Mouse (Mus musculus) embryonic facial prominence, embryonic 11.5 days (tissue): ENCODE measurements at regions not wholly inside any gene's neighbourhood (a gene's known extent, or its start where the extent isn't known, plus 50 kb on each side); places are given as distances from the start of the nearest gene placed in this dataset.

Experiments
- ATAC-seq: fragments of 200-750 bp; cut with Nextera tagmentation; replicated peaks from 2 replicates; pipeline ENCODE4 v1.8.0; 2017; ENCODE audit warnings: low read depth; ENCODE audit not compliant: insufficient number of reproducible peaks, low FRiP score, low TSS enrichment
- DNase-seq: peaks from one replicate; pipeline ENCODE4 v3.0.0-alpha.2; 2015; ENCODE audit warnings: low spot score
- H3K27ac ChIP-seq: fragments of 300-500 bp; sonication (generic); replicated peaks from 2 replicates; pipeline ENCODE4 v1.5.1; 2014; ENCODE audit warnings: mild to moderate bottlenecking, low read depth, low read length, control low read depth
- H3K27me3 ChIP-seq: fragments of 300-500 bp; sonication (generic); 2 replicates; pipeline ENCODE4 v1.6.1; 2014; ENCODE audit warnings: mild to moderate bottlenecking, low read length, moderate library complexity, mixed read lengths; ENCODE audit not compliant: control insufficient read depth, insufficient read depth
- H3K36me3 ChIP-seq: fragments of 300-500 bp; sonication (generic); replicated peaks from 2 replicates; pipeline ENCODE4 v1.6.1; 2014; ENCODE audit warnings: low read depth, mild to moderate bottlenecking, low read length, moderate library complexity, mixed read lengths; ENCODE audit not compliant: control insufficient read depth, insufficient read depth
- H3K4me1 ChIP-seq: fragments of 300-500 bp; sonication (generic); 2 replicates; pipeline ENCODE4 v1.6.1; 2014; ENCODE audit warnings: low read length, mixed read lengths; ENCODE audit not compliant: control insufficient read depth, insufficient read depth
- H3K4me2 ChIP-seq: fragments of 300-500 bp; sonication (generic); 2 replicates; pipeline ENCODE4 v1.6.1; 2014; ENCODE audit warnings: low read depth, mild to moderate bottlenecking, control low read depth, low read length, moderate library complexity
- H3K4me3 ChIP-seq: fragments of 300-500 bp; sonication (generic); 2 replicates; pipeline ENCODE4 v1.5.1; 2014; ENCODE audit warnings: low read depth, low read length, control low read depth
- H3K9ac ChIP-seq: fragments of 300-500 bp; sonication (generic); replicated peaks from 2 replicates; pipeline ENCODE4 v1.6.1; 2014; ENCODE audit warnings: mild to moderate bottlenecking, control low read depth, low read length
- H3K9me3 ChIP-seq: fragments of 300-500 bp; sonication (generic); replicated peaks from 2 replicates; pipeline ENCODE4 v1.6.1; 2016; ENCODE audit warnings: mild to moderate bottlenecking, low read length, inconsistent platforms, mixed read lengths; ENCODE audit not compliant: control insufficient read depth
- WGBS: fragments of 180-500 bp; shearing (Covaris S2); extraction: QIAGEN DNeasy Blood & Tissue Kit; methylation state at CpG from one replicate; pipeline ENCODE4 v1.1.7; 2014; 5-methylcytosine and 5-hydroxymethylcytosine counted together

- no peak for DNase-seq
- no peak overlapping the region for H3K9ac ChIP-seq
- 79% methylated on average over 1 of the region's 1 CpGs for WGBS
- no peak overlapping the region for H3K4me2 ChIP-seq
- no peaks in the 10 kb centered on the region for H3K27me3 ChIP-seq
- no peaks in the 10 kb centered on the region for H3K4me1 ChIP-seq
- no peak overlapping the region for H3K27ac ChIP-seq
- no peak overlapping the region for H3K4me3 ChIP-seq
- H3K36me3 ChIP-seq, result no peaks in the 10 kb centered on the region
- H3K9me3 ChIP-seq, result no peaks in the 10 kb centered on the region
- no peak for ATAC-seq
These were observed 136.5 kb upstream of the Dap start for GRCm38 (mm10) chr15:31087607-31088006.

DNA sequence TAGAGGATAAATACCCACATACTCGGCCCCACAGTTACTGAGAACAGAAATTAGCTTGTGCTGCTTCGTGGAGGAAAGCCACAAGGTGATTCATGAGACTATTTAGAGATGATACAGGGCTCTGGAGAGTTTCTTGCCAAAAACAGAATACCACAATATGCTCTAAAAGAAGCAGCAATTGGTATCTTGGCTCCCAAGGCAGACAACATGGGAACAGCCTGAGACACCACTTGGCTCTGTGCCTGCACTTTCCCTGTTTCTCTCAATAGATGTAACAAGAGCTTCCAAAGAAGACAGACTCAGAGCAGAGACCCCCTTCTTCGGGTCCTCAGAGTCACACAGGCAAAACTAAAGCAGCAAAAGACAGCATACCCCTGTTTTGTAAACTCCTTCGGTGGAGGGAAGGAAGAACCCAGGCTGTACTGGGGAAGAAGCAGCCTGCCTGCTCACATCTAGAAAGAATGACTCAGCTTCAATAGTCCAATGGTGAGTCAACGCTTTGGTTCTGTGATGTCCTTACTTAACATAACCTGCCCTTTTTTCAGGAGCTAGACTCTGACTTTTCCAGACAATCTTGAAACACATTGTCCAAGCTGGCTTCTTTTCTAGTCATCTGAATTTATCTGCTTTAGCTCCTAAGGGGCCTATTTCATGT is 132.1 kb upstream of the Dap start:
- no peaks in the 10 kb centered on the region for H3K9me3 ChIP-seq
- no peak for ATAC-seq
- H3K27ac ChIP-seq, result no peak overlapping the region
- no peaks in the 10 kb centered on the region for H3K27me3 ChIP-seq
- H3K4me2 ChIP-seq, result no peak overlapping the region
- 85% methylated on average over 5 of the region's 5 CpGs for WGBS
- H3K36me3 ChIP-seq, result no peaks in the 10 kb centered on the region
- DNase-seq, result no peak
- no peaks in the 10 kb centered on the region for H3K4me1 ChIP-seq
- H3K9ac ChIP-seq, result no peak overlapping the region
- H3K4me3 ChIP-seq, result no peak overlapping the region

DNA sequence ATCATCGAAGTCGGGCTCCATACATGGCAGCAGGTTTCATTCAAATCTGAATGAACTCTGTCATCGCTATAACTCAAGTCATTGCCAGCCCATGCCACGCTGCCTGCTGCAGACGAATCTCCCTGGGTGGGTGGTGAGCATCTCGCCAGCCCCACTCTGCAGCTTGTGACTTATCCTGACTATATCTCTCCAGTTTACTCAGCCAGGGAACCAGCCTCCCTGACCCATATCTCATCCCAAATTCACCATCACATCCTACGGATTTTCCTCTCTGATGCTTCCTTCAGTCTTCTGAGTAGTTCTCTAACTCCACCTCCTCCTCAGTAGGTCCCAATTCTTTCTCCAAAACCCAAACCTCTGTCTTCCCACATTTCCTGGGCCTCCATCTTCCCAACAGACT is 127.9 kb upstream of the Dap start:
- H3K4me1 ChIP-seq, result no peaks in the 10 kb centered on the region
- no peak for ATAC-seq
- H3K36me3 ChIP-seq, result no peaks in the 10 kb centered on the region
- no peak overlapping the region for H3K4me2 ChIP-seq
- DNase-seq, result no peak
- H3K4me3 ChIP-seq, result no peak overlapping the region
- H3K27me3 ChIP-seq, result no peaks in the 10 kb centered on the region
- no peak overlapping the region for H3K9ac ChIP-seq
- no peak overlapping the region for H3K27ac ChIP-seq
- no peaks in the 10 kb centered on the region for H3K9me3 ChIP-seq
- 90% methylated on average over 7 of the region's 7 CpGs for WGBS

- Histone ChIP-seq H3K27ac (no peak overlapping the region), H3K4me3 (no peak overlapping the region), H3K9ac (no peak overlapping the region), H3K4me1 (no peaks in the 10 kb centered on the region), H3K9me3 (no peaks in the 10 kb centered on the region), H3K27me3 (no peaks in the 10 kb centered on the region), H3K36me3 (no peaks in the 10 kb centered on the region), H3K4me2 (no peak overlapping the region)
- no peak for ATAC-seq
- no peak for DNase-seq
- 79% methylated on average over 4 of the region's 4 CpGs for WGBS
These were observed 126.8 kb upstream of the Dap start for GRCm38 (mm10) chr15:31097301-31097700.

DNA sequence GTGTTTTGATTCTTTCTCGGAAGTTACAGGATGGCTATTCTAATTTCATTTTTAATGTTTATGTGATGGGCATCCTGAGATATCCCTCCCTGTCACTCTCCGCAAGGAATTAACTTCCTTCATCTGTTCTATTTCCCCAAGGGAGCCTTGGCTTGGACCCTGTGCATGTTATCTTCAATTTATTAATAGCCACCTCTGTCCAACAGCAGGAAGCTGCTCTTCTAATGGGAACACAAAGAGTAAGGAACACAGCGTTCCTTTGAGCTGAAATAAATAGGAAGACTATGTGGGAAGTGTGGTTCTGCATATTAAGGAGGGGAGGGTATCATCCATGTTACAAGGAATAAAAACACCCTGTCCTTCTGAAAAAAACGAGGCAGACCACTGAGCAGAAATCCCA is 119.4 kb upstream of the Dap start:
- H3K4me3 ChIP-seq, result no peak overlapping the region
- no peak overlapping the region for H3K4me2 ChIP-seq
- 82% methylated on average over 4 of the region's 4 CpGs for WGBS
- H3K9ac ChIP-seq, result no peak overlapping the region
- no peaks in the 10 kb centered on the region for H3K36me3 ChIP-seq
- H3K4me1 ChIP-seq, result no peaks in the 10 kb centered on the region
- H3K27ac ChIP-seq, result no peak overlapping the region
- no peak for ATAC-seq
- no peaks in the 10 kb centered on the region; the same call in 1 of the 2 replicates for H3K9me3 ChIP-seq
- no peaks in the 10 kb centered on the region for H3K27me3 ChIP-seq
- DNase-seq, result no peak

GRCm38 (mm10) chr15:31106907-31107306 is 117.2 kb upstream of the Dap start:
- no peaks in the 10 kb centered on the region for H3K4me1 ChIP-seq
- H3K27me3 ChIP-seq, result no peaks in the 10 kb centered on the region
- DNase-seq (no peak), ATAC-seq (no peak)
- no peak overlapping the region for H3K9ac ChIP-seq
- H3K36me3 ChIP-seq, result no peaks in the 10 kb centered on the region
- no peak overlapping the region for H3K4me3 ChIP-seq
- no peak overlapping the region for H3K27ac ChIP-seq
- H3K4me2 ChIP-seq, result no peak overlapping the region
- 87% methylated on average over 9 of the region's 9 CpGs for WGBS
- H3K9me3 ChIP-seq, result no peaks in the 10 kb centered on the region; the same call in 1 of the 2 replicates

GRCm38 (mm10) chr15:31113216-31113615 is 110.9 kb upstream of the Dap start:
- ATAC-seq (no peak), DNase-seq (no peak)
- Histone ChIP-seq H3K27ac (no peak overlapping the region), H3K9me3 (no peaks in the 10 kb centered on the region), H3K4me2 (no peak overlapping the region), H3K4me3 (no peak overlapping the region), H3K4me1 (no peaks in the 10 kb centered on the region), H3K9ac (no peak overlapping the region), H3K36me3 (no peaks in the 10 kb centered on the region), H3K27me3 (no peaks in the 10 kb centered on the region)
- WGBS, result 81% methylated on average over 1 of the region's 1 CpGs

- Histone ChIP-seq H3K9ac (no peak overlapping the region), H3K27ac (no peak overlapping the region), H3K4me3 (no peak overlapping the region), H3K9me3 (no peaks in the 10 kb centered on the region), H3K4me1 (no peaks in the 10 kb centered on the region), H3K36me3 (no peaks in the 10 kb centered on the region), H3K4me2 (no peak overlapping the region), H3K27me3 (no peaks in the 10 kb centered on the region)
- DNase-seq, result no peak
- ATAC-seq, result no peak; the same call in 1 of the 2 replicates
These were observed 106.8 kb upstream of the Dap start for GRCm38 (mm10) chr15:31117338-31117737.
